25 mouse cellular contexts compared by ENCODE assay signal in the genomic region with DNA sequence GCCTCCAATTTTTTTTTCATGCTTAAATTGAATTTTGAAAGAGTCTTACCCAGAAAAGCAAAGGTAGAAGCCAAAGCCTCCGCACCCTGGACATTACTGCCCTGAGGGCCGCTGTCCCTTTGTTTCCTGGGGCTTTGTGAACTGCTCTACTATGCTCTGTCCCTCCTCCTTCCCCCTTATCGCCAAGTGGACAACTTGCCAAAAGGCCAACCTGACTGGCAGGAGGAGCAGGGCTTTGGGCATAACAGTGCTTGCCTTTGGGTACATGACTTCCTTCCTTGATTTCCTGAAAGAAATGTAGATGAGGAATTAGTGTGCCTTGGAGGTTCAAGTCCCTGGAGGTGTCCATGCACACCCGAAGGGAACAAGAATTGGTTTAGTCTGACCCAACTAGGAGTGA. TPM values are rescaled to one million over a fixed set of nuclear protein-coding genes. Genes with fewer than 3 reads are reported as not detected.
DNase-seq lines count a peak whose midpoint lies in the region; ATAC-seq and TF ChIP-seq lines count a peak whose summit lies in the region.
"Had no signal": no experiment of that assay in that cellular context is flagged by ENCODE, and none has a peak within 500 bp of the region (broad histone marks: within the 10 kb centered on the region; RNA-seq: fewer than 3 reads in every experiment).

No protein-coding gene starts in this region.

- no peaks in the 10 kb centered on the region for H3K27me3 ChIP-seq in heart, embryonic 11.5 days (ENCODE audit: control insufficient read depth, insufficient read depth, low read length)
- no peaks in the 10 kb centered on the region for H3K27me3 ChIP-seq in lung, postnatal 0 days (replicated peaks; ENCODE audit: insufficient read depth, low read length)
- no peaks in the 10 kb centered on the region for H3K27me3 ChIP-seq in heart, postnatal 0 days (ENCODE audit: control insufficient read depth, insufficient read depth, low read length)
- H3K27me3 ChIP-seq: forebrain, embryonic 13.5 days; hindbrain, embryonic 15.5 days; intestine, embryonic 15.5 days; neural tube, embryonic 13.5 days had no signal

- no peak for ATAC-seq in heart, embryonic 11.5 days (replicated peaks; ENCODE audit: insufficient number of reproducible peaks, low FRiP score, low TSS enrichment)
- no peak for ATAC-seq in lung, postnatal 0 days
- ATAC-seq in heart, postnatal 0 days (ENCODE audit: insufficient read depth, low read depth) = 0 out of 2 replicates have a peak, but pooled peaks have one; percentile 24
- ATAC-seq: forebrain, embryonic 13.5 days; intestine, embryonic 15.5 days; midbrain, embryonic 16.5 days had no signal

- TF ChIP-seq EP300 in lung, postnatal 0 days (IDR thresholded peaks at IDR 0.05) = no peak
- TF ChIP-seq EP300 in heart, postnatal 0 days (IDR thresholded peaks at IDR 0.05; ENCODE audit: low read depth) = no peak

- no peak overlapping the region for H3K4me2 ChIP-seq in heart, embryonic 11.5 days
- H3K4me2 ChIP-seq in lung, postnatal 0 days (replicated peaks; ENCODE audit: low read depth, low read length) = no peak overlapping the region
- H3K4me2 ChIP-seq in heart, postnatal 0 days (ENCODE audit: low read depth, low read length) = no peak overlapping the region
- H3K4me2 ChIP-seq: forebrain, embryonic 13.5 days; hindbrain, embryonic 15.5 days; intestine, embryonic 15.5 days; liver, embryonic 11.5 days; neural tube, embryonic 13.5 days had no signal

- peak; percentile 22 for DNase-seq in heart, adult 8-10 months (ENCODE audit: low spot score)
- DNase-seq in lung, postnatal 0 days (ENCODE audit: low spot score) = no peak
- DNase-seq in lung, postnatal 25 days (ENCODE audit: low spot score) = no peak
- peak; percentile 22 for DNase-seq in heart, postnatal 0 days (ENCODE audit: low spot score)
- DNase-seq in heart, postnatal 4 days = peak; percentile 47
- no peak for DNase-seq in ovary, adult 18-20 months (ENCODE audit: low spot score)
- DNase-seq: adrenal gland, adult 8-10 months; cerebellum, adult 11-12 months; gastrocnemius, postnatal 36 days; kidney, postnatal 10 days; layer of hippocampus, postnatal 36 days; lung, adult 2 months; right cerebral cortex, postnatal 4 days; thymus, adult 2 months; thymus, postnatal 4 days had no signal

- no peak overlapping the region for H3K27ac ChIP-seq in heart, embryonic 11.5 days (ENCODE audit: low read depth, low read length)
- 0 out of 2 replicates have a peak overlapping the region, but pooled peaks have one; percentile 4 for H3K27ac ChIP-seq in lung, postnatal 0 days (ENCODE audit: low read length)
- H3K27ac ChIP-seq in heart, postnatal 0 days (ENCODE audit: low read depth) = peak overlapping the region; percentile 47
- H3K27ac ChIP-seq: forebrain, embryonic 13.5 days; hindbrain, embryonic 15.5 days; intestine, embryonic 15.5 days; midbrain, embryonic 10.5 days; neural tube, embryonic 13.5 days had no signal

- H3K4me1 ChIP-seq in heart, embryonic 11.5 days (ENCODE audit: control insufficient read depth, insufficient read depth, low read length) = peaks cover 12% of the 10 kb centered on the region
- H3K4me1 ChIP-seq in lung, postnatal 0 days (ENCODE audit: insufficient read depth, low read depth, low read length) = no peaks in the 10 kb centered on the region
- peaks cover 24% of the 10 kb centered on the region for H3K4me1 ChIP-seq in heart, postnatal 0 days (ENCODE audit: control insufficient read depth, insufficient read depth)
- H3K4me1 ChIP-seq: forebrain, embryonic 13.5 days; hindbrain, embryonic 15.5 days; intestine, embryonic 15.5 days; neural tube, embryonic 13.5 days had no signal

- no peak overlapping the region for H3K9ac ChIP-seq in heart, embryonic 11.5 days (ENCODE audit: low read depth, low read length)
- H3K9ac ChIP-seq in lung, postnatal 0 days (replicated peaks; ENCODE audit: low read depth) = no peak overlapping the region
- H3K9ac ChIP-seq in heart, postnatal 0 days (replicated peaks; ENCODE audit: low read depth, low read length) = no peak overlapping the region
- H3K9ac ChIP-seq: forebrain, embryonic 13.5 days; hindbrain, embryonic 15.5 days; intestine, embryonic 15.5 days; neural tube, embryonic 13.5 days had no signal

- no peak for TF ChIP-seq CTCF in lung, postnatal 0 days (IDR thresholded peaks at IDR 0.05)
- no peak for TF ChIP-seq CTCF in heart, postnatal 0 days (IDR thresholded peaks at IDR 0.05; ENCODE audit: low read depth)

- no peaks in the 10 kb centered on the region for H3K36me3 ChIP-seq in heart, embryonic 11.5 days (ENCODE audit: control insufficient read depth, insufficient read depth, low read length)
- no peaks in the 10 kb centered on the region for H3K36me3 ChIP-seq in lung, postnatal 0 days (ENCODE audit: insufficient read depth, low read length)
- no peaks in the 10 kb centered on the region for H3K36me3 ChIP-seq in heart, postnatal 0 days (replicated peaks; ENCODE audit: control insufficient read depth, insufficient read depth, low read length)
- H3K36me3 ChIP-seq: hindbrain, embryonic 15.5 days; intestine, embryonic 15.5 days; midbrain, embryonic 10.5 days; neural tube, embryonic 13.5 days had no signal

- WGBS in heart, embryonic 11.5 days (ENCODE audit: insufficient replicate concordance) = 76% methylated on average over 4 of the region's 4 CpGs
- 65% methylated on average over 4 of the region's 4 CpGs for WGBS in lung, postnatal 0 days
- 50% methylated on average over 4 of the region's 4 CpGs for WGBS in heart, postnatal 0 days

- no peaks in the 10 kb centered on the region for H3K9me3 ChIP-seq in heart, embryonic 11.5 days (replicated peaks; ENCODE audit: control insufficient read depth, low read length)
- no peaks in the 10 kb centered on the region for H3K9me3 ChIP-seq in lung, postnatal 0 days (ENCODE audit: low read length)
- H3K9me3 ChIP-seq in heart, postnatal 0 days (replicated peaks; ENCODE audit: control insufficient read depth, low read length) = no peaks in the 10 kb centered on the region
- H3K9me3 ChIP-seq: forebrain, embryonic 13.5 days; hindbrain, embryonic 15.5 days; intestine, embryonic 15.5 days; midbrain, embryonic 10.5 days; neural tube, embryonic 13.5 days had no signal

- H3K4me3 ChIP-seq in heart, embryonic 11.5 days (ENCODE audit: low read depth, low read length) = no peak overlapping the region
- no peak overlapping the region for H3K4me3 ChIP-seq in lung, postnatal 0 days (ENCODE audit: low read depth, low read length)
- H3K4me3 ChIP-seq in heart, postnatal 0 days (ENCODE audit: low read depth, low read length) = no peak overlapping the region
- H3K4me3 ChIP-seq: forebrain, embryonic 13.5 days; hindbrain, embryonic 15.5 days; intestine, embryonic 15.5 days; midbrain, embryonic 10.5 days; myocyte; neural tube, embryonic 13.5 days had no signal

RNA-seq across cellular contexts. Expression of gene Flvcr2, which starts 15.1 kb away (rescaled TPM):
- total RNA-seq in heart, adult 8-10 months (2022) = 1 to 10 TPM; 1.9 to 2.6 (median 2.3) TPM
- polyA plus RNA-seq in heart, embryonic 11.5 days (2014; fragmentation: Nextera tagmentation; extraction: Ambion mirVana) = 5.8 and 6.9 TPM in 2 replicates
- 23.3 and 26.8 TPM in 2 replicates for polyA plus RNA-seq in lung, postnatal 0 days (2015; fragmentation: Nextera tagmentation; extraction: Ambion mirVana)
- total RNA-seq in heart, postnatal 0 days (2014; rRNA removed; ENCODE audit: low replicate concordance) = 16.2 and 28.2 TPM in 2 replicates
- 7.3 and 9.7 TPM in 2 replicates for polyA plus RNA-seq in heart, postnatal 0 days (2015; fragmentation: Nextera tagmentation; extraction: Ambion mirVana)
- total RNA-seq in heart, postnatal 4 days (2021) = 1 to 10 TPM; 4.9 to 6.0 TPM
- total RNA-seq: MEL had no signal

Comparison
In these comparisons a context has a peak if more than half of its experiments do, and no peak if none do; other contexts are left out.
1. DNase-seq: peak in heart, adult 8-10 months (single experiment), heart, postnatal 0 days (single experiment) and heart, postnatal 4 days (single experiment); none in lung, postnatal 0 days (single experiment), lung, postnatal 25 days (single experiment) and ovary, adult 18-20 months (single experiment).